Mouse (Mus musculus) adrenal gland, postnatal 25 days (tissue): Measurements from ENCODE around the gene Tbc1d13. TPM values are rescaled to one million over a fixed set of nuclear protein-coding genes. Genes with fewer than 3 reads are reported as not detected.
A peak's percentile ranks its signal among the peaks of the same experiment; 100 is the strongest.

ENCODE experiments used
- DNase-seq: peaks from one replicate; pipeline ENCODE4 v3.0.0; 2021; ENCODE audit warnings: mixed read lengths
- long read RNA-seq: library from polyadenylated mRNA; stranded (forward); transcript quantifications from one replicate; pipeline ENCODE4 v2.0.0, GENCODE M21; 2021
- total RNA-seq: library from RNA; stranded (reverse); gene quantifications from 2 replicates; pipeline ENCODE4 v1.2.3, GENCODE M21; 2021

Gene Tbc1d13
- total RNA-seq: 54.0 and 71.3 TPM in 2 replicates
- long read RNA-seq, partial matches to known transcripts: 1 of 4 reads
- long read RNA-seq, other reads (novel, unspliced or antisense): 3 of 4 reads

DNA sequence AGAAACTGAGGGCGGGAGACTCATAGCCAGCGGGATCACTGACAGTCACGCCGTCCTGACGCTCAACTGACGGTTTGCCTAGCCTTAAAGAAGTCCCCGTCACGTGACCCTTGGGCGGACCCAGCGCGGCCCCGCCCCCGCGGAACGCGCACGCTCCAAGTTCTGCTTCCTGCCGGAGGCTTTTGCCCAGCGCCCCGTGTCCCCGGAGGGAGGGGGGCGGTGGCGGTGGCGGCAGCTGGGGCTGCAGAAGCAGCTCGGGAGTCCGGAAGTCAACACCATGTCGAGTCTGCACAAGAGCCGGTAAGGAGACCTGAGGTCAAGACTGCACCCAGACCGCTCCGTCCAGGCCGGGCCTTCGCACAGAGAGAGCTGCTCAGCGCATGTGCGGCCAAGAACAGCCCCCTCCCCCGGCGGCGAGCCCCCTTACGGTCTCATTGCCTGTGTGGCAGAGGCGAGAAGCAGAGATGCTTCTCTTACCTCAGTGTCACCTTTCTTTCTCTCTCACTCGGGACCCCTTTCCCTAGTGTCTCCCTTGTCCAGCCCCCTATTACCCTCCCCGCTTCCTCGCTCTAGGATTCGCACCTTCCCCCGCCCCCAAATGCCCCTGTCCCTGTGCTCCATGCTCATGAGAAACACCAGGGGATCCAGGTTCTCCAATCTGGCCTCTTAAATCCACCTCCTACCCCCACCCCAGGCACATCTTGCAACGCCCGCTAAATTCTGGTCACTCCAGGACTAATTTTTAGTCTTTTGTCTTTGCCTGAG lies at the start of gene Tbc1d13:
Gene Tbc1d13, plus strand, starts transcription at position 134 of the 765 bp plus-strand sequence.
- peak; percentile 99 for DNase-seq

DNA sequence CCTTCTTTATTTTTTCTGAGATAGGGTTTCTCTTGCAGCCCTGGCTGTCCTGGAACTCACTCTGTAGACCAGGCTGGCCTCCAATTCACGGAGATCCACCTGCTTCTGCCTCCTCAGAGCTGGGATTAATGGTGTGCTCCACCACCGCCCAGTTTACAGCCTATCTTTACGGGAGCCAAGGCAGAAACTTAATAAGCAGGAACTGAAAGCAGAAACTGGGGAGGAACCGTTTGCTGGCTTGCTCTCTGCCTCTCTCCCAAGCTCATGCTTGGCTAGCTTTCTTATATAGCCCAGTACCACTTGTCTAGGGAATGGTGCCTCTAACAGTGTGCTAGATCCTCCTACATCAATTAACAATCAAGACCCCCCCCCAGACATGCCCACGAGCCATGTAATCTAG lies 49.4 kb upstream of the Tbc1d13 start:
- DNase-seq: no peak

DNA sequence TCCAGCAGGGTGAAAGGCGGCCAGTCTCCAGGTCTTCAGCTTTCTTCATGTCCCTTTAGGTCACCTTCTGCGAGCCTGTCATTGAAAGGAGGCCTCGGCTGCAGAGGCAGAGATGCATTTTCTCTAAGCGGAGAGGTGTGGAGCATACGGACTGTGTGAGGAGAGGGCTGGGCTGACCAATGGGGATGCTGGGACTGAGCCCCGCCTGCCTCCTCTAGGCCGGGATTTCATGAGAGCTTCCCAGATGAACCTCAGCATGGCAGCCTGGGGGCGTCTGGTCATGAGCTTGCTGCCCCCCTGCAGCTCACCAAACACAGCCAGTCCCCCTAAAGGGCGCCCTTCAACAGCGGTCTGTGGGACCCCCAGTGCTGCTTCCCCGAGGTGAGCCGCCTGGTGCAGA lies 48.9 kb upstream of the Tbc1d13 start:
- DNase-seq: no peak

DNA sequence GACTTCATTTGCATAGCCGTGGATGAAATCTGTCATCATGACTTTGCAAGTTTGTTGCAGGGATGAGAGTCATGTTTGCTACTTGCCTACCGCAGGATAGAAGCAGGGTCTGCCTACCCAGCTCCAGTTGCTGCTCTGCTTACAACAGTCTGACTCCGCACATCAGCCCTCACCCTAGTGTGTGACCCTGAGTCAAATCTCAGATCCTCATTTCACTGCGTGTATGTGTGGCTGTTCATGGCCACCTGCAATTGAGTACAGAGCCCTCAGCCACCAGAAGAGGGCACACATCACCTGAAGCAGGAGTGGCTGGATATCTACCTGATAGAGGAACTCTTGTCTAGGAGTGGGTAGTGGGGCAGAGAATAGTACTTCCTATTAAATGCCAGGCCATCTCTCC lies 46.2 kb upstream of the Tbc1d13 start:
- no peak for DNase-seq

DNA sequence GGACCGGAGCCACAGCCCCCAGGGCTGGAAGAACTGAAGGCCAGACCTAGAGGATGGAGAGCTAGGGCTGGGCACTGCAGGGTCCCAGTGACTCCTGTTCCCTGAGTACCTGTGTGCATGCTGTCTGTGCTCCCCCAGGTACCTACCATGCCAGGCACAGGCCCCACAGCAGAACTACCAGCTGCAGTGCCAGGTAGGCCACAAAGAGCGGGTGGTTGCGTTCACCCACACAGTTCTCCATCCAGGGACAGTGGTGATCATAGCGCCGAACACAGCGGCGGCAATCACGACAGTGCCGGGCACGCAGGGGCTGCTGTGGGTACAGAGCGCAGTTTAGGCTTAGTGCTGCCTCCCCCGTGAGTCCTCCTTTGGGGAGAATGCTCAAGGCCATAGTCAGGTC lies 42.0 kb upstream of the Tbc1d13 start:
- DNase-seq: no peak

DNA sequence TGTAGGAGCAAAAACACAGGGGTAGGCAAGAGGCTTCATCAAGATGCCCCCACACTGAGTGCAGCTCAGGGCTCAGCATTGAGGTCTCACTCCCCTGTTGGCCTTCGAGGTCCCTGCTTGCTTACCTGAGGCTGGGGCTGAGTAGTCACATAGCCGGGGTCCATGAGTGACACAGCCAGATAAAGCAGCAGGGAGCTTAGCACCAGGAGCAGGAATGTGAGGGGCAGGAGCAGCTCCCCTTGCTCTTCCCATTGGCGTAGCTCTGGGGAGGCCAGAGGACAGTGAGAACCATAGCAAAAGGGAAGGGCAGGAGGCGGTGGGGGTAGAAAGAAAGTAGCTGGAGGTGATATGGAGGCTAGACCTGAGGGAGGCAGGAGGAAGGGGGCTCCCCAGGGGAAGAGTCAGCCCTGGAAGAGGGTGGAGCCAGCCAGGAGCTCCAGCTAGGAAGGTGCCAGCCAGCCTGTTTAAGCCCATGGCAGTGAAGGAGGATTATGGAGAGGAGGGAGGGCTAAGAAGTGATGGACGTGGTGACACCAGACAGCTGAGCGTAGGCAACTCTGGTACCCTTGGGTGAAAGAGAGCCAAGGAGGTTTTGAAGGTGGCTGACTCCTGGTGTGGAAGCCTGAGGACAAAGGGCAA lies 41.1 kb upstream of the Tbc1d13 start:
- no peak for DNase-seq

DNA sequence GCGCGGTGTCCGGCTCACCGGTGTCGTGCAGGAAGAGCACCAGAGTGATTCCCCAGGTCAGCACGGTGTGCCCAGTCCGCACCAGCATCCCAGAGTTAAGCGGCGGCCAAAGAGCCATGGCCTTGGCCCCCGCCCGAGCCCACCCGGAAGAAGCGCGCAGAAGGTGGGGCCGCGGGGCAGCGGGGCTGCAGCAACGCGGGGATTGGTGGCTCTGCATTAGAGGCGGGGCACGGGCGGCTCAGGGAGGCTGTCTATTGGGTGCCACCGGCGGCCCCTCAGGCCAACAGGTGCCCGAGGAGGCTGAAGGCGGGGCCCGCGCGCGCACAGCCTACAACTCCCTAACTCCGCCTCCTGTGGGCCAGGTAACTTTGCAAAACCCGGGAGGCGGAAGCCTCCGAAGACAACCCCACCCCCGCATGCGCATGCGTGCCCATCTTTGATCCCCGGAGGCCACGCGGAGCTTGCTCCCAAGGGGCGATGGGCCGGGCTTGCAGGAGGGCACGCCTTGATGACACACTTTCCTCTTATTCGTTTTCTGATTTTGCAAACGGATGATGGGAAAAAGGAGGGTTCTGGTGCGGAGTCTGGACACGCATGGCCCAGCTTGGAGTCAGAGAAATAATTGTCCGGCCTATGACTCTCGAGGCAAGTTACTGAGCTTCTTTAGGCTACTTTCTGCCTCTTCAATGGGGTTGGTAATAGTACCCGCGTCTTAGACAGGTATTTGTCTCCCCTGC lies 39.9 kb upstream of the Tbc1d13 start, which contains the start of gene Zdhhc12:
Gene Zdhhc12, minus strand, starts transcription at position 178 of the 737 bp plus-strand sequence.
- DNase-seq: peak; percentile 99

DNA sequence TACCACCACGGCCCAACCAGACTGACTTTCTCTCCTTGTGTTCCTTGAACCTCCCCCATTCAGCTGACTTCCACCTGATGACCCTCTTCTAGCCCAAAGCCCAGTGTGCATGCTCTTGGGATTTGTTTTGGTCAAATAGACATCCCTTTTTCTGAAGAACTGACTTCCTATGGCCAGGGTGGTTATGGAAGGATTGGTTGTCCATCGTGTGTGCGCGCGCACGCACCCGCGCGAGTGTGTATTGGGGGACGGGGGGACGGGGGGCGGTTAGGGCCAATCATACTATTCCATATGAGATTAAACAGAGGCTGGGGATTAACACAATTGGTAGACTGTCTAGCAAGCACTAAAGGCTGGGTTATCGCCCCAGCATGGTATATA lies 39.3 kb upstream of the Tbc1d13 start:
- DNase-seq: no peak

DNA sequence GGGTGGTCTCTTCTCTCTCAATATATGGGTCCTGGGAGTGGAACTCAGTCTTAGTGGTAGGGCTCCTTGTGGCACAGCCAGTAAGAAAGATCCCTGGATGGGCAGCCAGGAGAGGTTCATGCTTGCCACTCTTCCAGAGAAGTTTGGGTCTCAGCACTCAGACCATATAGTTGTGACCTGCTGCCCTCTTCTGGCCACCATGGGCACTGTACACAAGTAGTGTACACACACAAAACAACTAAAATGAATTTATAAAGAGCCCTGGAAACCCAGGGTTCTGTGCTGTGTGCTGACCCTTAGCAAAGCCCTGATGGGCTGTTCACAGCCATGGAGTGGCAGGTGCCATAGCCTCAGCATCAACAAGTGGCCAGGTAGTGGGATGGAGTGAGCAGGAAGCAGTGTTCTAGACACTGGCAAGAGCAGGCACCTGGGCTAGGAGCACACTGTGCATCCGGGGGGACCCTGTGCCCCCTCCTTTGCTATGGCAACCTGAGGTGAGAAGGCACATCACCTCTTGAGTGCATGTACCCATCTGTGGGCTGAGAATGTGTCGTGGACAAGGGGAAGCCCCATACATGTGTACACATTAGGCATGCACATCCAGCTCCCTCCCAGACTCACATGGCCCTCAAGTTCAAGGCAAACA lies 37.5 kb upstream of the Tbc1d13 start:
- peak; percentile 61 for DNase-seq

DNA sequence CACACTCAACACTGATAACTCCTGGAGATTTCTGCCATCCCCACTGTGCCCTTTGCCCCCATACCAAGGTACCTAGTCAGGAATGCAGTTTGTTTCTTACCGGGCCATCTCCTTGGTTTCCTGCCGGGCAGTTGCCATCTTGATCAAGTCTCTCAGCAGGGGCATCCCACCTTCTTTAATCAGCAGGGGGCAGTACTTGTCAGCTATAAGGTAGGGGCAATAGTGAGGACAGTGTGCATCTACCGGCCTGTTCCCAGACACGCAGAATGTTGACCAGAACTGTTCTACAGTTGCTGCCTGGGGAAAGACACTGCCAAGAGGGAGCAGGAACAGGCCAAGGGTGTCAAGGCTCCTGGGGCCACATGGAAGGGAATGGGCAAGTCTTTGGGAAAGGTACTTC lies 33.3 kb upstream of the Tbc1d13 start:
- no peak for DNase-seq

DNA sequence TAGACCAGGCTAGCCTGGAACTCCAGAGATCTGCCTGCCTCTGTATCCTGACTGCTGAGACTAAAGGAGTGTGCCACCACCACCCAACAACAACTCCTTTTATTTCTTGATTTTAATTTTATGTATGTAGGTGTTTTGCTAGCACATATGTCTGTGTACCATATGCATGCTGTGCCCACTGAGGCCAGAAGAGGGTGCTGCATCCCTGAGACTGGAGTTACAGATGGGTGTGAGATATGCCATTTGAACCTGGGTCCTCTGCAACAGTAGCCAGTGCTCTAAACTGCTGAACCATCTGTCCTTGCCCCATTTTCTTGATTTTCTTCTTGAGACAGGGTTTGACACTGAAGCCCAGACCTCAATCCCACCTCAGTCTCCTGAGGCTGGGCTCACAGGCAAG lies 27.2 kb upstream of the Tbc1d13 start:
- peak; percentile 41 for DNase-seq

DNA sequence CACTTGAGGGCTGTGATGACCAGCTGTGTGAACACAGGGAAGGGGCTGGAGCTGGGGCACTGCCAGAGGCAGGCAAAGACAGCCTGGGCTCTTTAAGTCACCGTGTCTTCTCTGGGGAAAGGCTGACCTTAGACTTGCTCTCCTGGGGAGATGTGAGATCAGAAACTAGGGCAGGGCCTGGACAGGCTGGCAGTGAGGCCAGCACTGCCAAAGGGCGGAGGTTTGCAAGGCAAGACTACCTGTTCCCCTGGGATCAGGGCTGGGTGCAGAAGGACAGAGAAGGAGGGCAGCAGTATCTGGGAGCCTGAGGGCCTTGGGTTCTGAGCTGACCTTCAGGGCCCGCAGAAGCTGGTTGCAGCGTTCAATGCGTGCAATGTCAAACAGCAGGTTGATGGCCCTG lies 25.9 kb upstream of the Tbc1d13 start:
- DNase-seq: no peak

DNA sequence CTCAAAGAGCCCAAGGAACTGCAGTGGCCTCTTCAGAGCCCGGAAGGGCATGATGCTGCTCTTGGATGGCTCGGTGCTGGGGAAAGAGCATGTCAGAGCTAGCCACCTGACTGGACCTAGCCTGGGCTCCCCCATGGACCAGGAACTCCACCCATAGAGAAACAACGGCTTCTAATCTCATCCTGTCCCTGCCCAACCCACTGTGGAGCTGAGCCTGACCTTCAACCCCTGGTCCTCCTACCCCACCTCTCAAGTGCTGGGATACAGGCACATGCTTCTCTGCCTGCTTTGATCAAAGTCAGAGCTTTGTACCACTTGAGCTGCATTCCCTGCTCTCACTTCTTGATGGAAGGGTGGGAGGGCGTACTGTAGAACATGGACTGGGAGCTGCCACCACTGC lies 25.3 kb upstream of the Tbc1d13 start:
- DNase-seq: no peak

DNA sequence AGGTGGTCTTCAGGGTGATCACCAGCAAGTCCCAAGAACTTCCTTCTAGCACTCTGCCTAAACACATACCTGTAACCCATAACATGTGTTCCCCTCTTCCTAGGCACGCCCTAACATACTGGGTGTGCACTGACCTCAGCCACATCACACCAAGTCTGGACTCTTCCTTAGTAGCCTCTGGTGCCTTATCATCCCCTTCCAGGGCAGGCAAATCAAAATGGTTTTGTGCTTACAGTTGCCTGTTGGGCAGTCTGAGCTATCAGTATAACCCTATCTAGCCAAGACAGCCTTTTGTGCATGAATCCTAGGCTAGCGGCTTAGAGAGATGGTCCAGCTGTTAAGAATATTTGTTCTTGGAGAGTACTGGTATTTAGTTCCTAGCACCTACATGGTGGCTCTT lies 22.0 kb upstream of the Tbc1d13 start:
- DNase-seq: no peak

DNA sequence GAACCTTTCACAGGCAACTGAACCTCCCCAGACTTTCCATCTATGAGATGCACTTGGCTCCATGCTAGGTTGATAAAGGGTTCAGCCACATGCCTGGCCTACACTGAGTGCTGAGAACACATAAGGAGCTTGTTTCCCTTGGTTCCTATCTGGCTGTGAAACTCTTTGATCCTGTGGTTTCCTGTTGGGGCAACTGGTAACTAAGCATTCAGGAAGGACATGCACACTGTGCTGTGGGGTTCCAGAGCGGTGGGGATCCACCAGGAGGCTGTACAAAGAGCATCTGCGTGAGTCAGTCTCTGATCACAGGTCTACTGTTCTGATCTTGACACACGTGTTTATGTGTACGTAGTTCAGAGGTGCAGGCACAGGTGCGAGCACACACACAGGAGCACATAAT lies 21.0 kb upstream of the Tbc1d13 start:
- DNase-seq: no peak

DNA sequence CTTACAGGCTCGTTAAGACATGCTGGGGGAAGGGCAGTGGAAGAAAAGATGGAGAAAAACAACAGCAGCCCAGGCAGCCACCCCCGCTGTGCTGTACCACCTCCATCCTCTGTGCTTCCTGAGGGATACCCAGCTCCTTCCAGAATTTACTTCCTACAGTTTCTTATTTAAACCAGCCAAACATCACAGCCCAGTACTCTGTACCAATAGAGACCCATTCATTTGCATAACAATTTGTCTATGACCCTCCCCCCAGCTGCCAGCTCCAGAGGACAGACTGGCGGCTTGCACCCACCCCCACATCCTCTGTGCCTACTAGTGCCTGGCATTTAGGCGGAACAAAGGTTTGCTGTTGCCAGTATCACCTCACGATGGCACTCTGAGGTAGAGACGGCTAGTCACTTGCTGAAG lies 13.9 kb upstream of the Tbc1d13 start:
- no peak for DNase-seq

DNA sequence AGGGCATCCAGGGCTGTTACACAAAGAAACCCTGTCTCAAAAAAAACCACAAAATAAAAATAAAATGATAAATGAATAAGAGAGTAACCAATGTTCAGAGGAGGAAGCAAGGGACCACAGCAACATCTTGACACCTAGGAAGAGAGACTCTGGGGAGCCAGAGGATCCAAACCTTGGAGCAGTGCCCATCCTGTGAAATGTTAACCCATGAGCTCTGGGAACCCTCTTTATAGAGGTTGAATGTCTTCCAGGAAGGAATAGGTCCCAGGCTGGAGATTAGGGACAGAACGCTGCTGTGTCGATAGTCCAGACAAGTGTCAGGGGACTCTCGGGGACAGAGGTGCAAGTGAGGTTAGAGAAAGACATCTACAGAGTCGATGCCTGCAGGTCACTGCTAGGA lies 13.3 kb upstream of the Tbc1d13 start:
- no peak for DNase-seq

DNA sequence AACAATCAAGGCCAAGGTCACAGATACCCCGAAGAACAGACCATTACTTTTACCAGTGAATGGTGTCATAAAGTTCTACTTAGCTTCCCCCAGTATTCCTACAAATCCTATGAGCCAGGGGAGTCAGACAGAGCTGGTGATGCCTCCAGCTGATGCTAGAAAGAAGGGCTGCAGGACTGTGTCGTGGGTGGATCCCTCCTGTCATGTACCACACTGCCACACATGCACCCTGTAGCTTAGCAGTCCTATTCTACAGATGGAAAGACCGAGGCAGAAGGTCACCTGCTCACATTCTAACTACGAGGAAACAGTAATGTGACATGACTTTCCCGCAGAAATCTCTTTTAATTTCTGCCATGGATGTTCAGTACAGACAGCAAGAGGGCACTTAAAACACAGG lies 10.8 kb upstream of the Tbc1d13 start:
- no peak for DNase-seq

DNA sequence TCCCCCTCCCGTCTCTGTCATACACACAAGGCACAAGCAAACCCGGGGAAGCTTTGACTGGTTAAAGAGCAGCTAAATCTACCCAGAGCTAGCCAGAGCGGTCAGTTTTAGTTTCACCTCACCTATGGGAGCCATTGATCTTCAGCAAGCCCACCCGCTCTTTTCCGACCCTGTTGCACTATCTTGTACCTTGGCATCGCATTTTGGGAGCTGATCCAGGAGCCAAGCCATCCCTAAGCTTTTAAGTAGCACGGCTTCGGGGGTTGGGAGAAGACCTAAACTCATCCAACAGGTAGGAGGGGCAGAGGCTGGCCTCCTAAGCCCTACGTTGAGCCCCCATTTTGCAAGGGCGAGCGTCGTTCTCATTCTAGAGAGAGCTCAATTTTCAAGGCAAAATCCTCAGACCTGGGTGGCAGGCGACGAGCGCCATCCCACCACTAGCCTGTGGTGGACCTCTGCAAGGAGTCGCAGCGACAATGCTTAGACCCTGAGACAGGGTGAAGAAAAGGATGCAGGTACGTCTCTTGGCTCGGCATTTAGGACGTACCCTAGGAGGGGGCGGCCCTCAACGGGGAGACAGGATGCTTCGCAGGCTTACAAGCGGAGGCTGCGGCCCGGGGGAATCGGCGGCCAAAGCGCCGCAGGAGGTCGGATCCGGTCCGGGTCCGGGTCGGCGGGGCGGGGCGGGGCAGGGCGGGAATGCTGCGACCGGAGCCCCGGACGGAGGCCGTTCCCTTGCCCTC lies 9.6 kb upstream of the Tbc1d13 start:
- DNase-seq: no peak

DNA sequence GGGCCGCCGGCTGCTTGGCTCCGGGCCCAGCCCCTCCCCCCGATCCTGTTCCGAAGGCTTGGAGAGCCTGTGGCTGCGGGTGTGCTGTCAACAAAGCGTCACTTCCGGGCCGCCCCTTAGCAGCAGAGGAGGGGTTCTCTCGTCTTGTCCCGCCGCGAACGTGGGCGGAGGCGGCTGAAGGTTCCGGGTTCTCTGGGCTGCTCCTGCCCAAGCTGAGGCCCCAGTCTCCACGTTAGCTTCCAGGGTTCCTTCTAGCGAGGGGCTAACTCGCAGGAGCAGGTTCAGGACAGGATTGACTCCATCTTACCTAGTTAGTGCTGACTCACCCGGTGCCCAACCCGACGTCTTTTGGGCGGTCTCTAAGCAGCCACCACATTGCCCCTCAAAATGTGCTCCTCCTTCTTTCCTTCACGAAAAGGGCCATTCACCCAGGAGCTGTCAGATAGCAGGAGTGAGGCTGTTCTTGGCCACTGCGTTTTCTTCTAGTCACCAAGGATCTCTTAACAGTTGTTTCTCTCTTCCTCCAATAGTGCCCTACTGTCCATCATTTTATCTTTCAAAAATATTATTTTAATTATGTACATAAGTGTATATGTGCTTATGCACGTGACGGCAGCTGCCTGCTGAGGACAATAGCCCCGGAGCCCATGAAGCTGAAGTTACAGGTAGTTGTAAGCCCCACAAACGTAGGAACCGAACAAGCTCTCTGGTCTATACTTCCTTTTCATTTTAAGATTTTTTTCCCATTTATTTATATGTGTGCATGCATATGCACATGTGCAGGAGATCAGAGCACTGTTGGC lies 8.9 kb upstream of the Tbc1d13 start, which contains the start of gene Zer1:
Gene Zer1, minus strand, starts transcription at position 114 of the 803 bp plus-strand sequence.
- DNase-seq: peak; percentile 99

DNA sequence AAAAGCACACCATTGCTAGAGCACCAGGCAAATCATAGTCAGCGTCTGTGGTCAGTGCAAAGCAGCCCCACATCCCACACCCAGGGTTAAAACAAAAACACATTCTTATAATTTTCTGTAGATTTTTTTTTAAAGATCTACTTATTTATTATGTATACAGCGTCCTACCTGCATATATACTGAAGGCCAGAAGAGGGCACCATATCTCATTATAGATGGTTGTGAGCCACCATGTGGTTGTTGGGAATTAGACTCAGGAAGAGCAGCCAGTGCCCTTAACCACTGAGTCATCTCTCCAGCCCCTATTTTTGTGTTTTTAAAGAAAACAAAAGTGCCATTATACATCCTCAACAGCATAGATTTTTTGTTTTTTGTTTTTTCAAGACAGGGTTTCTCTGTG lies 4.8 kb upstream of the Tbc1d13 start:
- no peak for DNase-seq
